Mouse (Mus musculus) cerebellum, adult 2 months (tissue): ENCODE measurements at regions not wholly inside any gene's neighbourhood (a gene's known extent, or its start where the extent isn't known, plus 50 kb on each side); places are given as distances from the start of the nearest gene placed in this dataset.

Source experiments
- DNase-seq, 2 experiments: peaks; one replicate each; pipeline ENCODE4 v3.0.0; 2021
- H3K27ac ChIP-seq: fragments of 200-500 bp; 2 replicates; pipeline ENCODE4 v1.5.1; 2012; ENCODE audit warnings: low read length, control low read depth, inconsistent platforms; ENCODE audit not compliant: insufficient read depth
- H3K27me3 ChIP-seq: fragments of 200-500 bp; 2 replicates; pipeline ENCODE4 v1.6.1; 2012; ENCODE audit warnings: inconsistent platforms, mild to moderate bottlenecking, low read length, moderate library complexity; ENCODE audit not compliant: control insufficient read depth, insufficient read depth
- H3K4me1 ChIP-seq: fragments of 200-500 bp; 2 replicates; pipeline ENCODE4 v1.6.1; 2011; ENCODE audit warnings: low read length; ENCODE audit not compliant: control insufficient read depth, insufficient read depth
- H3K4me3 ChIP-seq: fragments of 200-500 bp; replicated peaks from 2 replicates; pipeline ENCODE3; 2011; ENCODE audit warnings: mild to moderate bottlenecking, low read depth, low read length, control low read depth; ENCODE audit not compliant: insufficient read depth
- CTCF ChIP-seq: fragments of 200-500 bp; IDR thresholded peaks from 2 replicates; pipeline ENCODE4 v1.5.1; 2011; ENCODE audit warnings: low read depth, mild to moderate bottlenecking, control low read depth, low read length, moderate library complexity, borderline replicate concordance; ENCODE audit not compliant: insufficient read depth
- POLR2A ChIP-seq: fragments of 200-500 bp; IDR thresholded peaks from 2 replicates; pipeline ENCODE4 v1.6.1; 2011; ENCODE audit warnings: low read length, control low read depth, borderline replicate concordance; ENCODE audit not compliant: insufficient read depth
- WGBS: fragments of 180-500 bp; shearing (Covaris S2); methylation state at CpG from one replicate; pipeline ENCODE4 v1.1.7; 2018; 5-methylcytosine and 5-hydroxymethylcytosine counted together

- TF ChIP-seq POLR2A = no peak
- TF ChIP-seq CTCF = no peak
- WGBS = 28% methylated on average over 16 of the region's 16 CpGs
- H3K27ac ChIP-seq = no peak overlapping the region
- peaks cover 11% of the 10 kb centered on the region for H3K4me1 ChIP-seq
- no peaks in the 10 kb centered on the region for H3K27me3 ChIP-seq
- no peak overlapping the region for H3K4me3 ChIP-seq
- DNase-seq = peak in 1 of 2 experiments; percentile 39
Observed at GRCm38 (mm10) chr12:109712386-109712785, 112.3 kb upstream of the Rtl1 start.

- Histone ChIP-seq H3K27ac (no peak overlapping the region), H3K4me1 (peaks cover 11% of the 10 kb centered on the region), H3K27me3 (no peaks in the 10 kb centered on the region), H3K4me3 (no peak overlapping the region)
- no peak for TF ChIP-seq POLR2A
- TF ChIP-seq CTCF = no peak
- peak in 1 of 2 experiments; percentile 3 for DNase-seq
- 78% methylated on average over 3 of the region's 3 CpGs for WGBS
Observed at GRCm38 (mm10) chr12:109713041-109713440, 112.9 kb upstream of the Rtl1 start.

- no peak overlapping the region for H3K27ac ChIP-seq
- TF ChIP-seq CTCF (no peak), POLR2A (no peak)
- peaks cover 11% of the 10 kb centered on the region for H3K4me1 ChIP-seq
- H3K4me3 ChIP-seq = no peak overlapping the region
- no peaks in the 10 kb centered on the region for H3K27me3 ChIP-seq
- WGBS = 88% methylated on average over 5 of the region's 5 CpGs
- DNase-seq = peak in 1 of 2 experiments; percentile 3
Observed at GRCm38 (mm10) chr12:109714061-109714460, 113.9 kb upstream of the Rtl1 start.

- no peaks in the 10 kb centered on the region for H3K27me3 ChIP-seq
- no peak overlapping the region for H3K4me3 ChIP-seq
- peaks cover 6% of the 10 kb centered on the region for H3K4me1 ChIP-seq
- no peak for TF ChIP-seq POLR2A
- TF ChIP-seq CTCF = no peak
- 96% methylated on average over 20 of the region's 20 CpGs for WGBS
- no peak overlapping the region for H3K27ac ChIP-seq
- no peak for DNase-seq
Observed at GRCm38 (mm10) chr12:109716991-109717390, 116.9 kb upstream of the Rtl1 start.

- WGBS = 97% methylated on average over 9 of the region's 9 CpGs
- Histone ChIP-seq H3K4me1 (no peaks in the 10 kb centered on the region; the same call in 1 of the 2 replicates), H3K27ac (no peak overlapping the region), H3K4me3 (no peak overlapping the region), H3K27me3 (no peaks in the 10 kb centered on the region)
- no peak for TF ChIP-seq POLR2A
- no peak for TF ChIP-seq CTCF
- DNase-seq = no peak
Observed at GRCm38 (mm10) chr12:109718036-109718435, 117.9 kb upstream of the Rtl1 start.

- no peak for TF ChIP-seq POLR2A
- TF ChIP-seq CTCF = no peak
- DNase-seq = no peak
- WGBS = 90% methylated on average over 10 of the region's 10 CpGs
Observed at GRCm38 (mm10) chr12:109738201-109738600, 138.1 kb upstream of the Rtl1 start.

GRCm38 (mm10) chr12:109738911-109739310, 138.8 kb upstream of the Rtl1 start:
- Histone ChIP-seq H3K27ac (no peak overlapping the region), H3K4me3 (no peak overlapping the region), H3K4me1 (no peaks in the 10 kb centered on the region), H3K27me3 (no peaks in the 10 kb centered on the region)
- 94% methylated on average over 6 of the region's 6 CpGs for WGBS
- TF ChIP-seq POLR2A = no peak
- TF ChIP-seq CTCF = no peak
- no peak for DNase-seq

More at GRCm38 (mm10) chr12:109738201-109738600, 138.1 kb upstream of the Rtl1 start:
- no peak overlapping the region for H3K27ac ChIP-seq
- H3K27me3 ChIP-seq = no peaks in the 10 kb centered on the region
- H3K4me3 ChIP-seq = no peak overlapping the region
- no peaks in the 10 kb centered on the region for H3K4me1 ChIP-seq

- TF ChIP-seq POLR2A = no peak
- Histone ChIP-seq H3K27ac (no peak overlapping the region), H3K27me3 (no peaks in the 10 kb centered on the region), H3K4me3 (no peak overlapping the region), H3K4me1 (no peaks in the 10 kb centered on the region)
- 95% methylated on average over 11 of the region's 11 CpGs for WGBS
- DNase-seq = peak in 1 of 2 experiments; percentile 3
Observed at GRCm38 (mm10) chr12:109742486-109742885, 142.4 kb upstream of the Rtl1 start.

GRCm38 (mm10) chr12:109743036-109743650, 143.0 kb upstream of the Rtl1 start:
- Histone ChIP-seq H3K4me3 (no peak overlapping the region), H3K27ac (no peak overlapping the region), H3K4me1 (no peaks in the 10 kb centered on the region), H3K27me3 (no peaks in the 10 kb centered on the region)
- DNase-seq = peak in 1 of 2 experiments; percentile 9
- TF ChIP-seq CTCF (no peak), POLR2A (no peak)
- WGBS = 79% methylated on average over 24 of the region's 24 CpGs
